ENCODE assay signal across 14 mouse cellular contexts in genomic region chr2:170009729-170010128, GRCm38 (mm10).
DNase-seq lines count a peak whose midpoint lies in the region; ATAC-seq lines count a peak whose summit lies in the region.
"Had no signal": no experiment of that assay in that cellular context is flagged by ENCODE, and none has a peak within 500 bp of the region (broad histone marks: within the 10 kb centered on the region; RNA-seq: fewer than 3 reads in every experiment).

No protein-coding gene starts in this region.

- H3K9ac ChIP-seq in hindbrain, embryonic 11.5 days (ENCODE audit: low read depth, low read length): no peak overlapping the region
- no peak overlapping the region for H3K9ac ChIP-seq in midbrain, embryonic 14.5 days (replicated peaks; ENCODE audit: low read length)

- no peaks in the 10 kb centered on the region for H3K27me3 ChIP-seq in embryonic facial prominence, embryonic 10.5 days (replicated peaks; ENCODE audit: low read depth, poor library complexity, severe bottlenecking)
- H3K27me3 ChIP-seq in hindbrain, embryonic 11.5 days (ENCODE audit: control insufficient read depth, insufficient read depth, low read length): no peaks in the 10 kb centered on the region
- H3K27me3 ChIP-seq in midbrain, embryonic 14.5 days (ENCODE audit: control insufficient read depth, insufficient read depth, low read length): no peaks in the 10 kb centered on the region

- H3K36me3 ChIP-seq in embryonic facial prominence, embryonic 10.5 days (replicated peaks): no peaks in the 10 kb centered on the region
- H3K36me3 ChIP-seq in hindbrain, embryonic 11.5 days (ENCODE audit: control insufficient read depth, insufficient read depth, low read length): no peaks in the 10 kb centered on the region
- no peaks in the 10 kb centered on the region for H3K36me3 ChIP-seq in midbrain, embryonic 14.5 days (ENCODE audit: control insufficient read depth, insufficient read depth, low read length)

- H3K4me1 ChIP-seq in embryonic facial prominence, embryonic 10.5 days: peaks cover 26% of the 10 kb centered on the region
- H3K4me1 ChIP-seq in hindbrain, embryonic 11.5 days (replicated peaks; ENCODE audit: control insufficient read depth, insufficient read depth, low read length): peaks cover 4% of the 10 kb centered on the region; the same call in 1 of the 2 replicates
- peaks cover 20% of the 10 kb centered on the region for H3K4me1 ChIP-seq in midbrain, embryonic 14.5 days (ENCODE audit: control insufficient read depth, insufficient read depth, low read length)

- H3K4me2 ChIP-seq in hindbrain, embryonic 11.5 days (replicated peaks; ENCODE audit: low read depth, low read length): 0 out of 2 replicates have a peak overlapping the region, but pooled peaks have one; percentile 6
- H3K4me2 ChIP-seq in midbrain, embryonic 14.5 days (ENCODE audit: low read length): peak overlapping the region; percentile 30
- H3K4me2 ChIP-seq: heart, embryonic 11.5 days had no signal

- H3K9me3 ChIP-seq in embryonic facial prominence, embryonic 10.5 days: peaks cover 9% of the 10 kb centered on the region; the same call in 1 of the 2 replicates
- H3K9me3 ChIP-seq in hindbrain, embryonic 11.5 days (ENCODE audit: control insufficient read depth, low read length): no peaks in the 10 kb centered on the region
- no peaks in the 10 kb centered on the region for H3K9me3 ChIP-seq in midbrain, embryonic 14.5 days (ENCODE audit: control insufficient read depth, low read length)

- H3K27ac ChIP-seq in embryonic facial prominence, embryonic 10.5 days (replicated peaks): peak overlapping the region; percentile 8; the same call in 1 of the 2 replicates
- H3K27ac ChIP-seq in hindbrain, embryonic 11.5 days (ENCODE audit: low read depth, low read length): no peak overlapping the region
- H3K27ac ChIP-seq in midbrain, embryonic 14.5 days (replicated peaks; ENCODE audit: low read depth, low read length): peak overlapping the region; percentile 66

- WGBS in embryonic facial prominence, embryonic 10.5 days: 67% methylated on average over 11 of the region's 11 CpGs
- WGBS in hindbrain, embryonic 11.5 days: 34% methylated on average over 11 of the region's 11 CpGs
- WGBS in midbrain, embryonic 14.5 days: 5% methylated on average over 11 of the region's 11 CpGs

- DNase-seq in R1 (ENCODE audit: low read depth, low spot score): peak; percentile 30
- no peak for DNase-seq in embryonic facial prominence, embryonic 10.5 days (ENCODE audit: low spot score)
- peak; percentile 43 for DNase-seq in hindbrain, embryonic 11.5 days (ENCODE audit: low spot score)
- DNase-seq in midbrain, embryonic 14.5 days: peak; percentile 80
- no peak for DNase-seq in layer of hippocampus, postnatal 10 days (ENCODE audit: low spot score in 2 of 2)
- no peak for DNase-seq in ovary, postnatal 10 days (ENCODE audit: low spot score)
- DNase-seq in thymus, postnatal 14 days: no peak
- DNase-seq: adrenal gland, postnatal 25 days; cerebellum, adult 11 months; heart, postnatal 4 days; kidney, adult 9 months; lung, adult 2 months; right cerebral cortex, postnatal 4 days had no signal

- peak; percentile 60 for ATAC-seq in hindbrain, embryonic 11.5 days (ENCODE audit: low FRiP score)
- ATAC-seq in midbrain, embryonic 14.5 days (ENCODE audit: low FRiP score, low TSS enrichment): peak; percentile 80

- H3K4me3 ChIP-seq in embryonic facial prominence, embryonic 10.5 days: no peak overlapping the region
- H3K4me3 ChIP-seq in hindbrain, embryonic 11.5 days (ENCODE audit: low read depth, low read length): no peak overlapping the region
- no peak overlapping the region for H3K4me3 ChIP-seq in midbrain, embryonic 14.5 days (replicated peaks; ENCODE audit: low read depth, low read length)

Comparison
In these comparisons a context has a peak if more than half of its experiments do, and no peak if none do; other contexts are left out.
1. DNase-seq: peak in R1 (single experiment), hindbrain, embryonic 11.5 days (single experiment) and midbrain, embryonic 14.5 days (single experiment); none in embryonic facial prominence, embryonic 10.5 days (single experiment), layer of hippocampus, postnatal 10 days (0 of 2), ovary, postnatal 10 days (single experiment) and thymus, postnatal 14 days (single experiment).